Mouse (Mus musculus) limb, embryonic 14.5 days (tissue): Measurements from ENCODE around the gene Rab12. TPM values are rescaled to one million over a fixed set of nuclear protein-coding genes. Genes with fewer than 3 reads are reported as not detected.

Experiments
- ATAC-seq: fragments of 200-750 bp; cut with Nextera tagmentation; 2 replicates; pipeline ENCODE4 v1.8.0; 2017; ENCODE audit warnings: low read depth, moderate number of reproducible peaks, moderate TSS enrichment; ENCODE audit not compliant: low FRiP score
- DNase-seq: peaks from one replicate; pipeline ENCODE4 v3.0.0-alpha.2; 2015; ENCODE audit warnings: low spot score
- H3K27ac ChIP-seq: fragments of 300-500 bp; sonication (generic); replicated peaks from 2 replicates; pipeline ENCODE4 v1.5.1; 2014; ENCODE audit warnings: low read depth, mild to moderate bottlenecking, low read length, moderate library complexity, mixed read lengths
- H3K27me3 ChIP-seq: fragments of 300-500 bp; sonication (generic); 2 replicates; pipeline ENCODE4 v1.6.1; 2014; ENCODE audit warnings: low read length, mixed read lengths; ENCODE audit not compliant: control insufficient read depth, insufficient read depth
- H3K36me3 ChIP-seq: fragments of 300-500 bp; sonication (generic); 2 replicates; pipeline ENCODE4 v1.6.1; 2014; ENCODE audit warnings: mild to moderate bottlenecking, low read length, moderate library complexity, mixed read lengths; ENCODE audit not compliant: control insufficient read depth, insufficient read depth
- H3K4me1 ChIP-seq: fragments of 300-500 bp; sonication (generic); 2 replicates; pipeline ENCODE4 v1.6.1; 2014; ENCODE audit warnings: antibody characterized with exemption, low read length, mixed read lengths; ENCODE audit not compliant: control insufficient read depth, insufficient read depth
- H3K4me2 ChIP-seq: fragments of 300-500 bp; sonication (generic); replicated peaks from 2 replicates; pipeline ENCODE4 v1.6.1; 2014; ENCODE audit warnings: low read depth, mild to moderate bottlenecking, low read length, moderate library complexity; ENCODE audit not compliant: severe bottlenecking
- H3K4me3 ChIP-seq: fragments of 300-500 bp; sonication (generic); replicated peaks from 2 replicates; pipeline ENCODE4 v1.5.1; 2014; ENCODE audit warnings: low read length
- H3K9ac ChIP-seq: fragments of 300-500 bp; sonication (generic); 2 replicates; pipeline ENCODE4 v1.6.1; 2014; ENCODE audit warnings: mild to moderate bottlenecking, low read depth, low read length, moderate library complexity; ENCODE audit not compliant: severe bottlenecking
- H3K9me3 ChIP-seq: fragments of 300-500 bp; sonication (generic); 2 replicates; pipeline ENCODE4 v1.6.1; 2016; ENCODE audit warnings: low read length; ENCODE audit not compliant: control insufficient read depth
- POLR2A ChIP-seq: fragments of 200-500 bp; IDR thresholded peaks from 2 replicates; pipeline ENCODE4 v1.8.0; 2012; ENCODE audit warnings: inconsistent platforms, mild to moderate bottlenecking, moderate library complexity, borderline replicate concordance; ENCODE audit not compliant: insufficient read depth, insufficient read length; ENCODE audit errors: extremely low read depth
- WGBS: fragments of 180-500 bp; shearing (Covaris S2); extraction: QIAGEN DNeasy Blood & Tissue Kit; methylation state at CpG from one replicate; pipeline ENCODE4 v1.1.7; 2014; 5-methylcytosine and 5-hydroxymethylcytosine counted together
- polyA plus RNA-seq, 2 experiments: library from polyadenylated mRNA; depleted of rRNA in 1 of 2; stranded (reverse) in 1 of 2; unstranded in 1 of 2; fragments of >200 nt; fragmentation: Nextera tagmentation in 1 of 2; extraction: Ambion mirVana in 1 of 2; gene quantifications; 2 replicates each; pipeline versions ENCODE4 v1.2.1 to v1.2.3; 2012 to 2014

Rab12 gene
- polyA plus RNA-seq, 2 experiments = 57.5 to 88.3 TPM

DNA sequence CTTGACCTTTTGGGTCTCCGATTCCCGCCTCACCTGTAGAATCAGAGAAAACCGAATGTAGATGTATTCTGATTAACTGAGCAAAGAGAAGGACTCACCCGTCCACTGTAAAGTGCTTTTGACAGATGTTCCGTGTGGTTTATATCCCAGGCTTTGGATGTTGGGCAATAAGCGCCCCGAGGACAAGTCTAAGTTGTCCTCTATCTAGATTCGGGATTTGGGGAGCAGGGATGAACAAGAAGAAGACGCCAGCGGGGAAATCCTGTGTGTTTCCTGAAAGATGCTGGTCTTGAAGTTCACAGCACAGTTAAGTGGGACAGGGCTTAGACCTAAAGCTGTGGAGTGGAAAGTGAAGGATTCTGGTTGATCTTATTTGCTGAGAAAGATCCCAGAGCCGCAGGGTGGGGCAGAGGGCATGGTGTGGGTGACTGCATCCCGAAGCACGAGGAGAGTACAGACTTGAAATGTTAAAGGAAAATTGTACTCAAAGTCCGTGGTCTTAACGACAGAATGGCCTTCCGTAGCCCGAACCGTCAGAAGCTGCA lies 68.9 kb downstream of the Rab12 start:
- H3K4me1 ChIP-seq = peaks cover 15% of the 10 kb centered on the region; the same call in 1 of the 2 replicates
- peak overlapping the region; percentile 97 for H3K4me2 ChIP-seq
- H3K9ac ChIP-seq = no peak overlapping the region
- ATAC-seq (no peak), DNase-seq (no peak)
- H3K27me3 ChIP-seq = peaks cover 7% of the 10 kb centered on the region; the same call in 1 of the 2 replicates
- WGBS = 3% methylated on average over 18 of the region's 18 CpGs
- H3K36me3 ChIP-seq = no peaks in the 10 kb centered on the region
- H3K27ac ChIP-seq = no peak overlapping the region
- peak overlapping the region; percentile 75 for H3K4me3 ChIP-seq
- no peaks in the 10 kb centered on the region for H3K9me3 ChIP-seq
- no peak for TF ChIP-seq POLR2A

DNA sequence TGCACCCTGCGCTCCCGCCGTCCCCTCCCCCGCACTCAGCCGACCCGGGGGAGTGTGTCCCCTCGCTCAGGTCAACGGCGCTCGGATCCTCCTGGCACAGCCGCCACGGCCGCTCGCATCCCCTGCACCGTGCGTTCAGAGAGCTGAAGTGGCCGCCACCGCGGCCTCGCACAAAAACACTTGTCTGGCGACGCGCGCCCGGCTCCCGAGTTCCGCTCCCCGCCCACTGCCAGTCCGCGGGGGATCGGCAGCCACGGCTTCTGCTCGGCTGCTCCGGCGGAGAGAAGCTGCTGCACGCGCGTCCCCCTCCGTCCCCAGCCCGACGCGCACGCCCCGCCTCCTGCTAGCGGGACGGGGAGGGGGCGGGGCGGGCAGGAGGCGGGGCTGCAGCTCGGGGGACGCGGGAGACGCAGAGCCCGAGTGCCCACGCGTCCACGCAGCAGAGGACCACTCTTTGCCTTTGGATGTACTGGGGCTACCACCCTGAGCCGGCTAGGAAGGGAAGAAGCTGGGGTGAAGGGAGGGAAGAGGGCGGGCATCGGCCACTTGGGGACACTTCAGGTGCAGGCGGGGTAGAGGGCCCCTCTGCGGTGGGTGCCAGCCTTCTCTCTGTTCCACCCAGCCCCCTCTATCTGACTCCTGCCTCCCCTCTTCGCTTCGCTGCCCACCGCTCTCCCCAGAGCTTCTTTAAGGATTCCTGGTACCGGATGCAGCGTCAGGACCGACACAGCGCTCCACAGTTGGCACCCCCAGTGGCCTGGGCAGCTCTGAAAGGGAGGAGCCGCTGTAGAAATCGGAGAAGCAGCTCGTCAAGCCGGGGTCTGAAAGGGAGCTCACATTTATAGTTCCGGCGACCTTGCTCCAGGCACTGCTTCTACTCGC lies 69.8 kb downstream of the Rab12 start, which contains the start of gene Mtcl1:
TSS of gene Mtcl1 (minus strand) at position 291 of the 882 bp plus-strand sequence.
- H3K36me3 ChIP-seq = no peaks in the 10 kb centered on the region

DNA sequence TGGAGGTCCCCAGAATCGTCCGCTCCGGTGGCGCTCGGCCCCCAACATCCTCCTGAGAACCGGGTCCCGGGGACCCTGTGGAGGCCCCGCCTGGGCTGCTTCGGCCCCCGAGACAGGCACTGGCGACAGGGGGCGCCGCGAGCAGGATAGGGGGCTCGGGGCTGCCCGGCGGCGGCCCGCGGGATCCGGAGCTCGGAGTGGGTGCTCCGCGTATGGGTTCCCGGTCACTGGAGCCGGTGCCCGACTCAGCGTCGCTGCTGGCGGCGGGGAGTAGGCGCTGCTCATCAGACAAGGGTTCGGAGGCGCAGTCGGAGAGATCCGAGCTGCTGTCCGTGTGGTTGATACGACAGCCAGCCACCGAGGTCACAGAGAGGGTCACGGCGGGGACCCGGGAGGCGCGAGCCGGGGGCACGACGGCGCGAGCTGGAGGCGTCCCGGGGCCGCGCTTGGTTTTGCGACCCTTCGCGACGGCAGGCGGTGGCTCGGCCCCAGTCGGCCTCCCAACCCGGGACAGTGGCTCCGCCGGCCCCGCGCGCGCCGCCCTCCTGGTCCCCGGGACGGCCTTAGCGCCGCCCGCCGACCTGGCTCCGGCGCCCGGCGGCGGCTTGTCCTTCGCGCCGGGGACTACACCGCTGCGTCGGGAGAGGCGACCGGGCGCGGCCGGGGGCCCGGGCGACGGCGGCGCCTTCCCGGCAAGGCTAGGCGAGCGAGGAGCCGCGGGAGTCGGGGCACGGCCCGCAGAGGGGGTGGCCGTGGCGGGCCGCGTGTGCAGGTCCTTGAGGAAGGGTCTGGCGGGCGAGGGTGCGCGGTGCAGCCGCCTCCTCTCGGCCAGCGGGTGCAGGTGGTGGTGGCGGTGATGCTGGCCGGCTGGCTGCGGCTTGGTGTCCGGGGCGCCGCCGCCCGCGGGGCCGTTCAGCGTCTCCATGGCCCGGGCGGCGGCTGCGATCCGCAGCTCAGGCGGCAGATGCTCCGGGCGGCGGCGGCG lies 70.8 kb downstream of the Rab12 start:
- H3K9me3 ChIP-seq = no peaks in the 10 kb centered on the region
- H3K4me1 ChIP-seq = peaks cover 15% of the 10 kb centered on the region; the same call in 1 of the 2 replicates
- peak overlapping the region; percentile 75 for H3K4me3 ChIP-seq
- DNase-seq (no peak), ATAC-seq (peak; percentile 20)
- peak overlapping the region; percentile 67; the same call in 1 of the 2 replicates for H3K27ac ChIP-seq
- TF ChIP-seq POLR2A = no peak
- H3K9ac ChIP-seq = peak overlapping the region; percentile 73
- H3K27me3 ChIP-seq = peaks cover 7% of the 10 kb centered on the region; the same call in 1 of the 2 replicates
- H3K4me2 ChIP-seq = peak overlapping the region; percentile 97
- H3K36me3 ChIP-seq = no peaks in the 10 kb centered on the region
- WGBS = 1% methylated on average over 52 of the region's 136 CpGs

More for the DNA sequence above, 69.8 kb downstream of the Rab12 start, which contains the start of gene Mtcl1:
- ATAC-seq = peak; percentile 87
- 0 out of 2 replicates have a peak, but pooled peaks have one; percentile 58 for TF ChIP-seq POLR2A
- peak within 1 kb of the TSS; percentile 67; the same call in 1 of the 2 replicates for H3K27ac ChIP-seq
- peaks cover 15% of the 10 kb centered on the region; the same call in 1 of the 2 replicates for H3K4me1 ChIP-seq
- peak within 1 kb of the TSS; percentile 75 for H3K4me3 ChIP-seq
- DNase-seq = peak; percentile 71
- H3K9ac ChIP-seq = peak within 1 kb of the TSS; percentile 73
- no peaks in the 10 kb centered on the region for H3K9me3 ChIP-seq
- H3K27me3 ChIP-seq = peaks cover 7% of the 10 kb centered on the region; the same call in 1 of the 2 replicates
- peak within 1 kb of the TSS; percentile 97 for H3K4me2 ChIP-seq
- under 1% methylated on average over 43 of the region's 76 CpGs for WGBS

DNA sequence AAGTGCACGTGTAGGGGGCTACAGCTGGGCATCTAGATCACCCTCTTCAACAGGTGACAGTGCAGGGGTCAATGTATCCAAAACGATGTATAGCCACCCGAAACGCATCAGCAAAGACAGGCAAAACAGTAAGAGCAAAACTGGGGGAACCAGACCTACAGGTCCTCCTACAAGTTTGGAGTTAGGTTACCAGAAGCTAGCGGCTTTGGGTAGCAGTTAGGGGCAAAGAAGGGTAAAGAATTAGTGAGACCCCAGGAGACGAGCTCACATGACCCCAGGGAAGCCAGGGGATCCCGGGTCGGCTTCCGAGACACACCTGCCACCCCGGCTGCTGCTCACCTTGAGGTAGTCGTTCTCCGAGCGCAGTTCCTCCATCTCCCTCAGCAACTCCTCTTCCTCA lies 71.6 kb downstream of the Rab12 start:
- H3K36me3 ChIP-seq = no peaks in the 10 kb centered on the region
- WGBS = 0% methylated on average over 13 of the region's 13 CpGs
- H3K9ac ChIP-seq = peak overlapping the region; percentile 73
- peak overlapping the region; percentile 97 for H3K4me2 ChIP-seq
- no peak overlapping the region for H3K27ac ChIP-seq
- DNase-seq = no peak
- H3K27me3 ChIP-seq = peaks cover 7% of the 10 kb centered on the region; the same call in 1 of the 2 replicates
- TF ChIP-seq POLR2A = no peak
- H3K4me1 ChIP-seq = peaks cover 15% of the 10 kb centered on the region; the same call in 1 of the 2 replicates
- ATAC-seq = no peak
- peak overlapping the region; percentile 75 for H3K4me3 ChIP-seq
- H3K9me3 ChIP-seq = no peaks in the 10 kb centered on the region
